Mouse (Mus musculus) liver, embryonic 14.5 days (tissue): ENCODE measurements around the gene Car10. TPM values are rescaled to one million over a fixed set of nuclear protein-coding genes. Genes with fewer than 3 reads are reported as not detected.

Experiments
- ATAC-seq: fragments of 200-750 bp; cut with Nextera tagmentation; 2 replicates; pipeline ENCODE4 v1.8.0; 2017; ENCODE audit warnings: moderate number of reproducible peaks, mild to moderate bottlenecking, moderate library complexity; ENCODE audit not compliant: insufficient read depth
- DNase-seq, 3 experiments: peaks; one replicate each; pipeline ENCODE4 v3.0.0-alpha.2; 2012 to 2013; ENCODE audit warnings: low read depth in 3 of 3, low spot score in 3 of 3
- H3K27ac ChIP-seq: fragments of 300-500 bp; sonication (generic); 2 replicates; pipeline ENCODE4 v1.5.1; 2014; ENCODE audit warnings: moderate library complexity, mild to moderate bottlenecking, control low read depth, inconsistent platforms
- H3K27me3 ChIP-seq: fragments of 300-500 bp; sonication (generic); 2 replicates; pipeline ENCODE4 v1.6.1; 2014; ENCODE audit warnings: mild to moderate bottlenecking, low read length, moderate library complexity; ENCODE audit not compliant: control insufficient read depth, insufficient read depth
- H3K36me3 ChIP-seq: fragments of 300-500 bp; sonication (generic); replicated peaks from 2 replicates; pipeline ENCODE4 v1.6.1; 2014; ENCODE audit warnings: low read depth; ENCODE audit not compliant: control insufficient read depth, insufficient read depth
- H3K4me1 ChIP-seq, 2 experiments: fragments of 200-500 bp in 1 of 2; fragments of 300-500 bp in 1 of 2; sonication (generic) in 1 of 2; replicated peaks; 2 replicates each; pipeline ENCODE4 v1.6.1; 2012 to 2014; ENCODE audit warnings: antibody characterized with exemption in 1 of 2, inconsistent platforms in 1 of 2, low read length in 1 of 2; ENCODE audit not compliant: control insufficient read depth in 2 of 2, insufficient read depth in 2 of 2
- H3K4me2 ChIP-seq: fragments of 300-500 bp; sonication (generic); 2 replicates; pipeline ENCODE4 v1.6.1; 2014; ENCODE audit warnings: low read depth, mild to moderate bottlenecking, control low read depth, moderate library complexity
- H3K4me3 ChIP-seq, 2 experiments: fragments of 200-500 bp in 1 of 2; fragments of 300-500 bp in 1 of 2; sonication (generic) in 1 of 2; 2 replicates each; pipeline ENCODE4 v1.5.1; 2012 to 2014; ENCODE audit warnings: low read depth in 2 of 2, low read length in 2 of 2, mild to moderate bottlenecking in 2 of 2, control low read depth in 1 of 2, inconsistent platforms in 1 of 2, moderate library complexity in 1 of 2; ENCODE audit not compliant: insufficient read depth in 1 of 2
- H3K9ac ChIP-seq: fragments of 300-500 bp; sonication (generic); replicated peaks from 2 replicates; pipeline ENCODE4 v1.6.1; 2014; ENCODE audit warnings: mild to moderate bottlenecking, control low read depth, moderate library complexity
- H3K9me3 ChIP-seq: fragments of 300-500 bp; sonication (generic); 2 replicates; pipeline ENCODE4 v1.6.1; 2016; ENCODE audit warnings: low read length, mixed read lengths; ENCODE audit not compliant: control insufficient read depth
- CTCF ChIP-seq: IDR thresholded peaks from 2 replicates; pipeline ENCODE4 v1.5.1; 2016; ENCODE audit warnings: antibody characterized with exemption, low read depth, control low read depth
- EP300 ChIP-seq: IDR thresholded peaks from 2 replicates; pipeline ENCODE4 v1.6.1; 2016; ENCODE audit warnings: antibody characterized with exemption, low read depth
- WGBS: fragments of 180-500 bp; shearing (Covaris S2); extraction: QIAGEN DNeasy Blood & Tissue Kit; methylation state at CpG from one replicate; pipeline ENCODE4 v1.1.7; 2014; ENCODE audit not compliant: insufficient replicate concordance; 5-methylcytosine and 5-hydroxymethylcytosine counted together
- polyA plus RNA-seq, 2 experiments: library from polyadenylated mRNA; depleted of rRNA in 1 of 2; stranded (reverse) in 1 of 2; unstranded in 1 of 2; fragments of >200 nt; fragmentation: Nextera tagmentation in 1 of 2; extraction: Ambion mirVana in 1 of 2; gene quantifications; 2 replicates each; pipeline versions ENCODE4 v1.2.1 to v1.2.3; 2012 to 2014

Car10 gene
- polyA plus RNA-seq, 2 experiments: not detected

GRCm38 (mm10) chr11:93466221-93466620 lies 368.4 kb downstream of the Car10 start:
- Histone ChIP-seq H3K4me3 (no peak overlapping the region), H3K36me3 (no peaks in the 10 kb centered on the region), H3K9ac (no peak overlapping the region), H3K4me2 (no peak overlapping the region), H3K4me1 (no peaks in the 10 kb centered on the region), H3K27me3 (no peaks in the 10 kb centered on the region), H3K27ac (no peak overlapping the region), H3K9me3 (no peaks in the 10 kb centered on the region)
- ATAC-seq: no peak
- DNase-seq: no peak
- no peak for TF ChIP-seq CTCF
- TF ChIP-seq EP300: no peak
- 48% methylated on average over 4 of the region's 4 CpGs for WGBS

- H3K4me1 ChIP-seq: no peaks in the 10 kb centered on the region
- TF ChIP-seq CTCF (no peak), EP300 (no peak)
- H3K4me3 ChIP-seq: no peak overlapping the region
- no peaks in the 10 kb centered on the region for H3K27me3 ChIP-seq
- no peak overlapping the region for H3K9ac ChIP-seq
- H3K4me2 ChIP-seq: no peak overlapping the region
- H3K36me3 ChIP-seq: no peaks in the 10 kb centered on the region
- WGBS: 60% methylated on average over 3 of the region's 3 CpGs
- no peak overlapping the region for H3K27ac ChIP-seq
- DNase-seq (no peak), ATAC-seq (no peak)
- H3K9me3 ChIP-seq: no peaks in the 10 kb centered on the region
Measured at GRCm38 (mm10) chr11:93467711-93468110, 369.9 kb downstream of the Car10 start.

GRCm38 (mm10) chr11:93470771-93471170 lies 372.9 kb downstream of the Car10 start:
- TF ChIP-seq EP300: no peak
- no peak for TF ChIP-seq CTCF
- ATAC-seq (no peak), DNase-seq (no peak)
- 64% methylated on average over 7 of the region's 7 CpGs for WGBS
- Histone ChIP-seq H3K4me1 (no peaks in the 10 kb centered on the region), H3K9me3 (no peaks in the 10 kb centered on the region), H3K27ac (no peak overlapping the region), H3K9ac (no peak overlapping the region), H3K4me2 (no peak overlapping the region), H3K36me3 (no peaks in the 10 kb centered on the region), H3K4me3 (no peak overlapping the region), H3K27me3 (no peaks in the 10 kb centered on the region)

- TF ChIP-seq EP300 (no peak), CTCF (peak; percentile 76)
- Histone ChIP-seq H3K36me3 (no peaks in the 10 kb centered on the region), H3K27me3 (no peaks in the 10 kb centered on the region), H3K4me3 (no peak overlapping the region), H3K4me2 (no peak overlapping the region), H3K9me3 (no peaks in the 10 kb centered on the region), H3K27ac (no peak overlapping the region), H3K4me1 (no peaks in the 10 kb centered on the region), H3K9ac (no peak overlapping the region)
- WGBS: 45% methylated on average over 10 of the region's 10 CpGs
- DNase-seq: no peak
- ATAC-seq: no peak
Measured at GRCm38 (mm10) chr11:93471573-93472179, 373.8 kb downstream of the Car10 start.

GRCm38 (mm10) chr11:93484661-93485060 lies 386.8 kb downstream of the Car10 start:
- ATAC-seq (no peak), DNase-seq (no peak)
- Histone ChIP-seq H3K4me3 (no peak overlapping the region), H3K36me3 (no peaks in the 10 kb centered on the region), H3K27me3 (no peaks in the 10 kb centered on the region), H3K9me3 (no peaks in the 10 kb centered on the region), H3K4me2 (no peak overlapping the region), H3K9ac (no peak overlapping the region), H3K4me1 (no peaks in the 10 kb centered on the region), H3K27ac (no peak overlapping the region)
- 65% methylated on average over 4 of the region's 4 CpGs for WGBS
- TF ChIP-seq CTCF: no peak
- no peak for TF ChIP-seq EP300
